In the genomic region with DNA sequence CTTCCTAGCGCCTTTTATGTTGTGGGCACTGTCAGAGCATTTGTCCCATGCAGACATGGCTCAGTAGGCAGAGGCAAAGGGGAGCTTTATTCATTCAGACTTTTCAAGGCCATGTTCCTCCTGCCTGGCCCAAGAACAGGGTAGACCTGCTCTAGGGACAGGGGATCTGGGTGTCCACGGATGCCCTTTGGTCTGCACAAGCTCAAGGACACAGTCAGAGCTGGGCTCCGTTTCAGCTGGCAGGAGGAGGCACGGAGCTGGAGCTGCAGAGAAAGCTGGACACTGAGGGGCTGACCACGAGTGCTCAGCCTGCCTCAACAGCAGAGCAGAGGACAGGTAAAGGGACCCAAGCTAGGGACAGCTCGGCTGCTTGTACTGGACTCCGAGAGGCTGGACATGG, we compare ENCODE assay signal across 9 mouse cellular contexts. TPM values are rescaled to one million over a fixed set of nuclear protein-coding genes. Genes with fewer than 3 reads are reported as not detected.
DNase-seq lines count a peak whose midpoint lies in the region; ATAC-seq and TF ChIP-seq lines count a peak whose summit lies in the region.
"Had no signal": no experiment of that assay in that cellular context is flagged by ENCODE, and none has a peak within 500 bp of the region (broad histone marks: within the 10 kb centered on the region; RNA-seq: fewer than 3 reads in every experiment).

No protein-coding gene starts in this region.

- no peaks in the 10 kb centered on the region for H3K36me3 ChIP-seq in forebrain, embryonic 11.5 days (ENCODE audit: control insufficient read depth, insufficient read depth, low read length)
- no peaks in the 10 kb centered on the region for H3K36me3 ChIP-seq in heart, embryonic 13.5 days
- no peaks in the 10 kb centered on the region for H3K36me3 ChIP-seq in midbrain, embryonic 13.5 days
- H3K36me3 ChIP-seq: G1E had no signal

- H3K9me3 ChIP-seq in forebrain, embryonic 11.5 days (ENCODE audit: control insufficient read depth, low read length) = no peaks in the 10 kb centered on the region
- H3K9me3 ChIP-seq in heart, embryonic 13.5 days = no peaks in the 10 kb centered on the region
- no peaks in the 10 kb centered on the region for H3K9me3 ChIP-seq in midbrain, embryonic 13.5 days
- H3K9me3 ChIP-seq: G1E had no signal

- no peak overlapping the region for H3K4me3 ChIP-seq in left cerebral cortex, adult 2 months
- H3K4me3 ChIP-seq in forebrain, embryonic 11.5 days (ENCODE audit: low read depth, low read length) = no peak overlapping the region
- no peak overlapping the region for H3K4me3 ChIP-seq in heart, embryonic 13.5 days
- no peak overlapping the region for H3K4me3 ChIP-seq in midbrain, embryonic 13.5 days (replicated peaks)

- peak overlapping the region; percentile 16; the same call in 1 of the 2 replicates for H3K9ac ChIP-seq in forebrain, embryonic 11.5 days (ENCODE audit: low read length)
- no peak overlapping the region for H3K9ac ChIP-seq in heart, embryonic 13.5 days
- H3K9ac ChIP-seq in midbrain, embryonic 13.5 days (replicated peaks) = peak overlapping the region; percentile 33; the same call in 1 of the 2 replicates

- no peak for DNase-seq in left cerebral cortex, adult 2 months (ENCODE audit: extremely low spot score in 1 of 2, low spot score in 2 of 2)
- DNase-seq in left cerebral cortex, postnatal 14 days (ENCODE audit: low spot score in 2 of 2) = no peak
- DNase-seq in forebrain, embryonic 11.5 days (ENCODE audit: low spot score) = no peak
- DNase-seq in B cell, adult 2 months = no peak
- DNase-seq in layer of hippocampus, postnatal 14 days (ENCODE audit: low spot score in 2 of 2) = no peak
- DNase-seq in spleen, adult 18-20 months = no peak

- no peak for TF ChIP-seq CTCF in left cerebral cortex, adult 2 months (IDR thresholded peaks at IDR 0.05)

- WGBS in forebrain, embryonic 11.5 days = 68% methylated on average over 7 of the region's 7 CpGs
- WGBS in heart, embryonic 13.5 days = 59% methylated on average over 7 of the region's 7 CpGs
- whole genome bisulfite sequencing in midbrain, embryonic 13.5 days = 70% methylated on average over 7 of the region's 7 CpGs

- no peaks in the 10 kb centered on the region; the same call in 1 of the 2 replicates for H3K27me3 ChIP-seq in forebrain, embryonic 11.5 days (ENCODE audit: control insufficient read depth, insufficient read depth, low read length)
- no peaks in the 10 kb centered on the region for H3K27me3 ChIP-seq in heart, embryonic 13.5 days (replicated peaks)
- H3K27me3 ChIP-seq in midbrain, embryonic 13.5 days = no peaks in the 10 kb centered on the region

- no peak for ATAC-seq in forebrain, embryonic 11.5 days (replicated peaks; ENCODE audit: low FRiP score)
- no peak for ATAC-seq in heart, embryonic 13.5 days (ENCODE audit: extremely low read depth, insufficient number of reproducible peaks, low FRiP score, low TSS enrichment)
- ATAC-seq in midbrain, embryonic 13.5 days = no peak

- intact Hi-C loops in left cerebral cortex, adult 2 months (cut with DNase I) = loop anchor here (1.0 kb wide), 1 partner anchor 28 kb away; no protein-coding TSS in a partner anchor
- intact Hi-C loops in left cerebral cortex, postnatal 14 days (cut with DNase I) = no loop called here

- H3K27ac ChIP-seq in left cerebral cortex, adult 2 months = peak overlapping the region; percentile 47
- no peak overlapping the region for H3K27ac ChIP-seq in forebrain, embryonic 11.5 days (ENCODE audit: low read depth, low read length)
- H3K27ac ChIP-seq in heart, embryonic 13.5 days (replicated peaks) = peak overlapping the region; percentile 50
- peak overlapping the region; percentile 84 for H3K27ac ChIP-seq in midbrain, embryonic 13.5 days

- H3K4me1 ChIP-seq in forebrain, embryonic 11.5 days (replicated peaks; ENCODE audit: control insufficient read depth, insufficient read depth, low read length) = peaks cover 28% of the 10 kb centered on the region
- peaks cover 54% of the 10 kb centered on the region for H3K4me1 ChIP-seq in heart, embryonic 13.5 days
- H3K4me1 ChIP-seq in midbrain, embryonic 13.5 days (replicated peaks) = peaks cover 79% of the 10 kb centered on the region

- no peak overlapping the region for H3K4me2 ChIP-seq in forebrain, embryonic 11.5 days (ENCODE audit: low read depth, low read length, severe bottlenecking)
- H3K4me2 ChIP-seq in heart, embryonic 13.5 days = no peak overlapping the region
- no peak overlapping the region for H3K4me2 ChIP-seq in midbrain, embryonic 13.5 days (replicated peaks)

RNA-seq across cellular contexts. Expression of a gene that starts 46.8 kb away (rescaled TPM):
- total RNA-seq in left cerebral cortex, adult 2 months (2021) = 10 to 100 TPM; 94.2 to 96.3 TPM
- total RNA-seq in left cerebral cortex, postnatal 14 days (2021) = 10 to 100 TPM; 60.7 to 70.5 TPM
- polyA plus RNA-seq in forebrain, embryonic 11.5 days (2014; fragmentation: Nextera tagmentation; extraction: Ambion mirVana) = 16.2 and 18.8 TPM in 2 replicates
- 10.6 and 10.7 TPM in 2 replicates for polyA plus RNA-seq in heart, embryonic 13.5 days (2015; fragmentation: Nextera tagmentation; extraction: Ambion mirVana)
- polyA plus RNA-seq in midbrain, embryonic 13.5 days (2015; fragmentation: Nextera tagmentation; extraction: Ambion mirVana) = 25.4 and 28.5 TPM in 2 replicates
- total RNA-seq in layer of hippocampus, postnatal 14 days (2021) = 10 to 100 TPM; 48.6 to 51.9 TPM
